Mouse (Mus musculus) embryonic stem cell, embryonic (primary cell): ENCODE measurements around the gene Kcnk1.

Experiments
- CTCF ChIA-PET, 4 experiments: fragments of 300-600 bp in 2 of 4; fragments of 350-600 bp in 2 of 4; sonication (Branson Sonifier 250); formaldehyde crosslinking; loops; one replicate each; lab custom pipeline; 2022; ENCODE audit warnings: inconsistent platforms in 2 of 4; lab: Charles Lee
- POLR2A ChIA-PET, 4 experiments: fragments of 300-600 bp in 2 of 4; fragments of 350-600 bp in 2 of 4; sonication (Branson Sonifier 250); formaldehyde crosslinking; loops; one replicate each; lab custom pipeline; 2022; ENCODE audit warnings: antibody characterized with exemption in 4 of 4, inconsistent platforms in 1 of 4; lab: Charles Lee

Kcnk1 gene

GRCm38 (mm10) chr8:125985364-125985763 lies 9.6 kb upstream of the Kcnk1 start:
- POLR2A ChIA-PET, result interaction anchor here in 1 of 4 experiments (1.2 to 2.7 kb wide), 2 partner anchors 9 to 10 kb away, joined by 3 to 14 read pairs; partner anchors contain the start of gene Kcnk1
- CTCF ChIA-PET, result no interaction called here

GRCm38 (mm10) chr8:125986999-125987589 lies 7.9 kb upstream of the Kcnk1 start:
- ChIA-PET CTCF (interaction anchor here in 1 of 4 experiments (0.8 kb wide), 1 partner anchor 8 kb away, joined by 4 read pairs; the partner anchor contains the start of gene Kcnk1), POLR2A (interaction anchor here in 2 of 4 experiments (0.6 to 2.7 kb wide), 6 partner anchors 8 to 18 kb away, joined by 3 to 14 read pairs (median 3); partner anchors contain the start of gene Kcnk1 (in 2 of the 2))

GRCm38 (mm10) chr8:125987996-125988395 lies 7.0 kb upstream of the Kcnk1 start:
- CTCF ChIA-PET, result no interaction called here
- POLR2A ChIA-PET, result no interaction called here

GRCm38 (mm10) chr8:125993636-125994035 lies 1.3 kb upstream of the Kcnk1 start:
- CTCF ChIA-PET, result no interaction called here
- POLR2A ChIA-PET, result interaction anchor here in 1 of 4 experiments (2.4 to 3.1 kb wide), 2 partner anchors 13 to 15 kb away, joined by 6 to 20 read pairs; no protein-coding TSS in a partner anchor

- ChIA-PET CTCF (interaction anchor here in 3 of 4 experiments (0.6 to 1.9 kb wide), 3 partner anchors 11 to 972 kb away, joined by 3 to 6 read pairs (median 5); no protein-coding TSS in a partner anchor), POLR2A (interaction anchor here in 3 of 4 experiments (0.6 to 3.1 kb wide), 13 partner anchors 9 to 935 kb away, joined by 3 to 20 read pairs (median 4); no protein-coding TSS in a partner anchor)
Measured at GRCm38 (mm10) chr8:125996031-125996839, 1.3 kb downstream of the Kcnk1 start.

- POLR2A ChIA-PET, result interaction anchor here in 1 of 4 experiments (1.2 kb wide), 1 partner anchor 10 kb away, joined by 3 read pairs; no protein-coding TSS in a partner anchor
- CTCF ChIA-PET, result no interaction called here
Measured at GRCm38 (mm10) chr8:125996980-125997379, 2.0 kb downstream of the Kcnk1 start.

- CTCF ChIA-PET, result no interaction called here
- POLR2A ChIA-PET, result interaction anchor here in 1 of 4 experiments (1.0 kb wide), 1 partner anchor 10 kb away, joined by 3 read pairs; no protein-coding TSS in a partner anchor
Measured at GRCm38 (mm10) chr8:125997550-125997949, 2.6 kb downstream of the Kcnk1 start.

- ChIA-PET POLR2A (interaction anchor here (0.6 to 3.3 kb wide), 8 partner anchors 10 to 995 kb away, joined by 3 to 13 read pairs (median 4); no protein-coding TSS in a partner anchor), CTCF (interaction anchor here in 2 of 4 experiments (0.6 to 1.4 kb wide), 2 partner anchors 42 to 50 kb away, joined by 3 to 9 read pairs; no protein-coding TSS in a partner anchor)
Measured at GRCm38 (mm10) chr8:125999842-126000395, 4.9 kb downstream of the Kcnk1 start.

- CTCF ChIA-PET, result no interaction called here
Measured at GRCm38 (mm10) chr8:126003546-126003945, 8.6 kb downstream of the Kcnk1 start.

GRCm38 (mm10) chr8:126004953-126005352 lies 10.0 kb downstream of the Kcnk1 start:
- POLR2A ChIA-PET, result interaction anchor here in 2 of 4 experiments (1.2 to 4.0 kb wide), 3 partner anchors 10 to 18 kb away, joined by 3 to 20 read pairs (median 3); partner anchors contain the start of gene Kcnk1 (in 2 of the 2)
- CTCF ChIA-PET, result no interaction called here

More at GRCm38 (mm10) chr8:126003546-126003945, 8.6 kb downstream of the Kcnk1 start:
- POLR2A ChIA-PET, result interaction anchor here in 1 of 4 experiments (0.6 kb wide), 1 partner anchor 9 kb away, joined by 4 read pairs; the partner anchor contains the start of gene Kcnk1

GRCm38 (mm10) chr8:126006310-126006990 lies 11.5 kb downstream of the Kcnk1 start:
- POLR2A ChIA-PET, result interaction anchor here in 3 of 4 experiments (0.6 to 4.0 kb wide), 5 partner anchors 11 to 923 kb away, joined by 3 to 20 read pairs (median 5); partner anchors contain the start of gene Kcnk1 (in 2 of the 3)
- CTCF ChIA-PET, result interaction anchor here in 1 of 4 experiments (1.2 kb wide), 1 partner anchor 11 kb away, joined by 5 read pairs; the partner anchor contains the start of gene Kcnk1

GRCm38 (mm10) chr8:126007538-126008330 lies 12.8 kb downstream of the Kcnk1 start:
- ChIA-PET POLR2A (interaction anchor here in 1 of 4 experiments (1.0 to 4.0 kb wide), 2 partner anchors 10 to 13 kb away, joined by 3 to 20 read pairs; partner anchors contain the start of gene Kcnk1), CTCF (interaction anchor here in 1 of 4 experiments (1.2 kb wide), 1 partner anchor 13 kb away, joined by 5 read pairs; the partner anchor contains the start of gene Kcnk1)

- ChIA-PET POLR2A (interaction anchor here in 1 of 4 experiments (3.4 to 4.0 kb wide), 2 partner anchors 8 to 14 kb away, joined by 13 to 20 read pairs; partner anchors contain the start of gene Kcnk1), CTCF (no interaction called here)
Measured at GRCm38 (mm10) chr8:126008945-126009344, 14.0 kb downstream of the Kcnk1 start.

GRCm38 (mm10) chr8:126010900-126011299 lies 15.9 kb downstream of the Kcnk1 start:
- CTCF ChIA-PET, result interaction anchor here in 1 of 4 experiments (0.6 kb wide), 1 partner anchor 25 kb away, joined by 3 read pairs; no protein-coding TSS in a partner anchor
- POLR2A ChIA-PET, result interaction anchor here in 2 of 4 experiments (0.8 to 3.4 kb wide), 2 partner anchors 10 to 16 kb away, joined by 3 to 13 read pairs; partner anchors contain the start of gene Kcnk1 (in 1 of the 2)

GRCm38 (mm10) chr8:126012334-126012733 lies 17.4 kb downstream of the Kcnk1 start:
- POLR2A ChIA-PET, result interaction anchor here in 1 of 4 experiments (1.3 to 3.4 kb wide), 2 partner anchors 11 to 14 kb away, joined by 3 to 13 read pairs; no protein-coding TSS in a partner anchor
- CTCF ChIA-PET, result no interaction called here

GRCm38 (mm10) chr8:126013646-126014045 lies 18.7 kb downstream of the Kcnk1 start:
- CTCF ChIA-PET, result no interaction called here
- POLR2A ChIA-PET, result no interaction called here
